Mouse (Mus musculus) splenic B cell, adult 2 months (primary cell): ENCODE results near the gene Sorcs2.

ENCODE experiments used
- DNase-seq: peaks from one replicate; pipeline ENCODE4 v3.0.0-alpha.2; 2011; ENCODE audit warnings: low read depth, low spot score
- H3K27me3 ChIP-seq: 2 replicates; pipeline ENCODE4 v1.6.1; 2012; ENCODE audit warnings: mild to moderate bottlenecking, low read length, moderate library complexity, mixed read lengths; ENCODE audit not compliant: control insufficient read depth, poor library complexity, insufficient read depth, severe bottlenecking
- H3K36me3 ChIP-seq: 2 replicates; pipeline ENCODE4 v1.6.1; 2012; ENCODE audit warnings: mild to moderate bottlenecking, low read length, moderate library complexity, mixed read lengths; ENCODE audit not compliant: control insufficient read depth, poor library complexity, insufficient read depth, severe bottlenecking

Gene Sorcs2

DNA sequence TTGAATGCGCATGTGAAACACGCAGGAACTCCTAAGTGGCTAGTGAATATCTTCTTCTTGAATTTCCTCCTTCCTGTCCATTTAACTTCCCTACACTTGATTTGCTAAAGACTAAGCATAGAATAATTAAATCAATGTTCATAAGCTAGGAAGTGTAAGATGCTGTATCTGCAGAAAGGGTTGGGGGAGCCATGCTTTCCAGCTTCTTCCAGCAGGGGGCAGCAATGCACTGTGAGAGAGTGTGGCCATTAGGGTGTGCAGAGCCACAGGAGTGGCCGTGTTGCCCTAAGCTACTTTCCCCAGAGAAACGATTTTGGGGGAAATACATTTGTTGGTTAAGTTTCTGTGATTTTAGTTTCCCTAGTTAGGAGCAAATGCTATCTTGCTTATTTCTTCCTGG, 416.0 kb downstream of the Sorcs2 start:
- peak; percentile 79 for DNase-seq
- H3K36me3 ChIP-seq = no peaks in the 10 kb centered on the region

DNA sequence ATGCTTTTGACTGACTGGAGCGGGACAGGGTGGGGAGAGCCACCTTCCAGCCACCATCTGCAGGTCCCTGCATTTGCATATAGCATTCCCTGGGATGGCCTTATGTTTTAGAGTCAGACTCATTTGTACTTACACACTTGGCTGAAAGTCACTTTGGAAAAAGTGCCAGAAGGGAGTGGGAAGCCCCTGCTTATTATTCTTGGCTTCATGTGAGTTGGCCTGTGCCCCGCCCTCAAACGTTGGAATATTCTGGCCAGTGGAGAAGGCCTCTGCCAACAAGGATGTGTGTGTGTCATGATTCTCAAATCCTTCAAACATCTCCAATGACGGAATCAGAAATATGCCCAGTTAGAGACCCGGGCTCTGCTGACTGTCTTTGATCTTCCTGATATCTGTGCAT, 416.6 kb downstream of the Sorcs2 start:
- Histone ChIP-seq H3K27me3 (no peaks in the 10 kb centered on the region), H3K36me3 (no peaks in the 10 kb centered on the region)
- no peak for DNase-seq

More for the DNA sequence above, 416.0 kb downstream of the Sorcs2 start:
- H3K27me3 ChIP-seq = no peaks in the 10 kb centered on the region

- no peaks in the 10 kb centered on the region for H3K36me3 ChIP-seq
- DNase-seq = no peak
- no peaks in the 10 kb centered on the region for H3K27me3 ChIP-seq
Measured at GRCm38 (mm10) chr5:35980542-35980941, 417.4 kb downstream of the Sorcs2 start.

- no peaks in the 10 kb centered on the region for H3K27me3 ChIP-seq
- DNase-seq = peak; percentile 75
- H3K36me3 ChIP-seq = no peaks in the 10 kb centered on the region
Measured at GRCm38 (mm10) chr5:35975681-35976080, 422.3 kb downstream of the Sorcs2 start.

DNA sequence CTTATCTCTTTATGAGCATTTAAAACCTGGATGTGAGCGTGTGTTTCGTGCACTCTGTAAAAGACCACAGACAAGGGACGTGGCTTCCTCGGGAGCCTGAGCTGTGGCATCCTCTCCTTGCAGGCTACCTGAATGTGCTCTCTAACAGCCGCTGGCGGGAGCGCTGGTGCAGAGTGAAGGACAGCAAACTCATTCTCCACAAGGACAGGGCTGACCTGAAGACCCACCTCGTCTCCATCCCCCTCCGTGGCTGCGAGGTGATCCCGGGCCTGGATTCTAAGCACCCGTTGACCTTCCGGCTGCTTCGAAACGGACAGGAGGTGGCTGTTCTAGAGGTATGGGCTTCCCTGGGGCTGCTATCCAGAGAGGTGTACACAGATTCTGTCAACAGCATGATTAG, 423.7 kb downstream of the Sorcs2 start:
- no peak for DNase-seq
- Histone ChIP-seq H3K36me3 (no peaks in the 10 kb centered on the region), H3K27me3 (no peaks in the 10 kb centered on the region)

GRCm38 (mm10) chr5:35973800-35974199, 424.1 kb downstream of the Sorcs2 start:
- H3K27me3 ChIP-seq = no peaks in the 10 kb centered on the region
- H3K36me3 ChIP-seq = no peaks in the 10 kb centered on the region
- DNase-seq = peak; percentile 13

- Histone ChIP-seq H3K36me3 (no peaks in the 10 kb centered on the region), H3K27me3 (no peaks in the 10 kb centered on the region)
- no peak for DNase-seq
Measured at GRCm38 (mm10) chr5:35972739-35973138, 425.2 kb downstream of the Sorcs2 start.

DNA sequence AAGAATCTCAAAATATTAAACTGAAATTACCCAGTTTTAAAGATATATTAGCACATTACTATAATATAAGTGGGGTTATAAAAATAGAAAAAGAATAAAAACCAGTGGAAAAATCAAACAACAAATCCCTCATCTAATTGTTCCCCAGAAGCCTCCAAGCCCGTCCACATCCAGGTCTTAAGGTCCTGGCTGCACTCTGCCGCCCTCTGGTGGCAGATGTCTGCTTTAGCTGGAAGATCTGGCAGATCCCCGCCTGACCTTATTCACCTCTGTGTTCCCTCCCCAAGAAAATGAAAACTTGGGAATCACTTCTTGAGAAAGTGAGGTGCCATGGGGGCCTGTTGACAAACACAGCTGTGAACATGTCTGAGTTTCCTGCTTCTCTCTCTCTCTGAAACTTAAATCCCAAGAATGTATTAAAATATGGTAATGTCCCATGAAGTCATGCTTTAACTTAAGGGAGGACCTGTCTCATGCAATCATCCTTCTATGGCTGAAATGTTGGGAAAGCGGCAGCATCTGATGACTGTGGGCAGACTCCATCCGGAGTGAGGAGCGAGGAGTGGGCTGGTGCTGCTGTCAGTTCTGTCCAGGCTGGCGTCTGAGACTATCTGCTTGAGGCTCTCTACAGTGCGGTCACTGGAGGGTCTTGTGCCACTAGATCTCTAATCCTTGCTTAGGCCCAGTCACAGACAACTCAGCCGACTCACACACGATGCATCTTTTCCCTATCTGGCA, 425.9 kb downstream of the Sorcs2 start:
- peak; percentile 78 for DNase-seq
- H3K36me3 ChIP-seq = no peaks in the 10 kb centered on the region
- H3K27me3 ChIP-seq = no peaks in the 10 kb centered on the region

GRCm38 (mm10) chr5:35970380-35971105, 427.4 kb downstream of the Sorcs2 start:
- no peak for DNase-seq
- H3K36me3 ChIP-seq = no peaks in the 10 kb centered on the region
- no peaks in the 10 kb centered on the region for H3K27me3 ChIP-seq

DNA sequence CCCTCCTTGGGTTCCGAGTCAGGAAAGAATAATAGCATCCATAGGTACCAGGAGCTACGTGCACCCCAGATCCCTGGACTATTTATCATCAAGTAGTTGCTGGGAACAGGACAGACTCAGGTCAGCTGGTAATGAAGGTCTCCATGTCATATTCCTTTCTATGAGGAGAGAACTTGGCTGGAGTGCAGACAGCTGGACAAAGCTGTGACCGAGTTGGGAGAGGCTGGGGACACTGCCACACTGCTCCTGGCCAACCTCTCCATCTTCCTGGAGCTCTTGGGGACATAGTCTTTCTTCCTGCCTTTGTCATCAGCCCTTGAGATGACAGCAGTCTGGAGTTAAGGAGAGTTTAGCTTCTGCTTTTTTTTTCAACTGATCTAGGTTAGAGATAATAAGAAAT, 428.1 kb downstream of the Sorcs2 start:
- no peak for DNase-seq
- no peaks in the 10 kb centered on the region for H3K36me3 ChIP-seq
- H3K27me3 ChIP-seq = no peaks in the 10 kb centered on the region
